Mouse (Mus musculus) thymus, adult 18-20 months (tissue): ENCODE results near the gene Bcam.

ENCODE experiments used
- DNase-seq, 2 experiments: peaks; one replicate each; pipeline ENCODE4 v3.0.0; 2022; ENCODE audit warnings: mixed read lengths in 2 of 2

The Bcam gene

DNA sequence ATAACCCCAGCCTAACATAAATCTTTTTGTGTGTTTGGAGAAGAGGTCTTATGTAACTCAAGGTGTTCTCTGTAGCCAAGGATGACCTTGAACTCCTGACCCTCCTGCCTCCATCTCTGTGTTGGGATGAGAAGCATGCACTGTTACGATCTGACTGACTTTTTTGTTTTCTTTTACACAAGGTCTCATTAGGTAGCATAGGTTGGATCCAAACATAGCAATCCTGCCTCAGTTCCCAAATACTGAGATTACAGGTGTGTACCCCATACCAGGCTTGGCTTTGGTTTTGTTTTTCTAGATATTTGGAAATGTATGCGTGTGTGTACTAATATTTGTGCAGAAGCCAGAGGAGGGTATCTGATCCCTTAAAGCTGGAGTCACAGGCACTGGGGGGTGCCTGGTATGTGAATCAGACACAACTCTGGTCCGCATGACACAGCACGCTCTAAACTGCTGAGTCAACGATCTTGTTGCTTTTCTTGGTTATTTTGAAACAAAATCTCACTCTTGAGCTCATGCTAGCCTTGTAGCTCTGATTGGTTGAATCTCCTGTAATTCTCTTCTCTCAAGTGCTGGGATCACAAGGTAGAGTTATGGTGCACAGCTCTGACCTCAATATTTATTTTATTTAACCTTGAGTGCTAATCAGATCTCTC, 52.4 kb downstream of the Bcam start:
- DNase-seq, result no peak

DNA sequence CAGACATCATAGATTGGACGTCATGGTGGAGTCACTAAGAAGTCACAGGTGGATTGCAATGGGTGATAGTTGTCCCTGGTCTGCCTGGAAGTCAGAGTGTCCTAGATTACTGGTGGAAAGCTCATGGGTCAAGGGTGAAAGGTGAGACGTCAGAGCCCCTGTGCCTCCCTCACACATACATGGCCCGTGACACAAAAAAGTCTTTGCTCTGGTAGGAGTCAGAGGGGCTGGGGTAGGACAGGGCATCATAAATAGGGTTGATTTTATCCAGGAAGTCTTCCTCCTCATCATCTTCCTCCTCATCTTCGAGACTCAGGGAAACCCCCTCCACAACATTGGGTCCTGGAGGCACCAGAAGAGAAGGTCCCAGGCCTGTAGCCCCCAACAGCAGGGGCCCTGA, 53.5 kb downstream of the Bcam start:
- no peak for DNase-seq

DNA sequence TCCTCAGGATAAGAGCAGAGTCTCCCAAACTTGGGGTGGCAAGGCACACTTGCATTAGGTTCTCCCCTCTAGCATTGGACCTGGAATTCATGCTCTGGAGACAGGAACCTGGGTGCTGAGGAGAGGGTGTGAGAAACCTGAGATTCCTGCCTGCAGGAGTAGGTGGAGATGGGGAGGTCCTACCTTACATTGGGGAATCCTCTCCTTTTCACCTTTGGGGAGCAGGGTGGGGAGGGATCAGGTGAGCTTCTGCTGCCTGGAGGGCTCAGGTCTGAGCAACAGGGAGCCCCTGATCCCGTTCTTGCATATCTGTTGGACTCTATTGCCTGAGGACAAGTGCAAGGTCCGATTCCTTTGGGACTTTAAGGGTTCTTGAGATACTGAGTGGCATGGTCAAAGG, 54.0 kb downstream of the Bcam start:
- DNase-seq, result no peak

- DNase-seq, result no peak
Observed at GRCm38 (mm10) chr7:19716055-19716682, 54.6 kb downstream of the Bcam start.

GRCm38 (mm10) chr7:19715239-19716054, 55.4 kb downstream of the Bcam start, which contains the start of gene Tomm40:
Gene Tomm40, minus strand, starts transcription at chr7:19715438.
- peak; percentile 98 to 100 for DNase-seq

- no peak for DNase-seq
Observed at GRCm38 (mm10) chr7:19714836-19715235, 56.0 kb downstream of the Bcam start.

- DNase-seq, result no peak
Observed at GRCm38 (mm10) chr7:19713598-19713997, 57.2 kb downstream of the Bcam start.

GRCm38 (mm10) chr7:19713196-19713595, 57.6 kb downstream of the Bcam start:
- DNase-seq, result no peak

- DNase-seq, result no peak
Observed at GRCm38 (mm10) chr7:19712414-19712813, 58.4 kb downstream of the Bcam start.

DNA sequence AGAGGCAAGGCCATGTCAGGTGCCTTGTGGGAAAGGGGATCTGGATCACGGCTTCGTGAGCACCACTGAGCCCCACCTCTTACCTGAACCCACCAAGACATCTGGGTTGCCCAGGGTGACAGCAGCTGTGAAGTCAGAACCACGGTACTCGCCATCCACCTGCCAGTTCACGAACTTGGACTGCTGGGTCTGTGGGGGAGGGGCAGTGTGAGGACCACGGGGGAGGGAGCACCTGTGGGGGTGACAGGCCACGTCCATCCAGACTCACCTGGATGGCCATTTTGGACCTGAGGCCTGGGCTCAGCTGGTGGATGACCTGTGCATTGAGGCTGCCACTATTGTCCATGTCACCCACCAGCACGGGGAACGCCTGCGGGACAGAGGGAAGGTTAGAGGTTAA, 60.2 kb downstream of the Bcam start:
- DNase-seq, result no peak
